Mouse (Mus musculus): ENCODE measurements around the gene Ifna2. TPM values are rescaled to one million over a fixed set of nuclear protein-coding genes. Genes with fewer than 3 reads are reported as not detected.

Gene Ifna2
- not detected in 2 replicates for polyA plus RNA-seq (2012; ENCODE audit: low replicate concordance)

GRCm38 (mm10) chr4:88683812-88684211, at the start of gene Ifna2:
Gene Ifna2 (minus strand): TSS chr4:88683912.

GRCm38 (mm10) chr4:88721791-88722721, 38.3 kb upstream of the Ifna2 start, which contains the start of the genes Gm26566 and Klhl9:
Gene Gm26566 (plus strand): TSS chr4:88721805.
Gene Klhl9 (minus strand): TSS chr4:88722465.

GRCm38 (mm10) chr4:88691259-88691658, 7.5 kb upstream of the Ifna2 start, which contains the start of gene Ifnab:
Gene Ifnab (minus strand): TSS chr4:88691359.

GRCm38 (mm10) chr4:88676824-88677223, 6.9 kb downstream of the Ifna2 start, which contains the start of gene Ifna16:
Gene Ifna16 (minus strand): TSS chr4:88676924.

GRCm38 (mm10) chr4:88644359-88644758, 39.4 kb downstream of the Ifna2 start, which contains the start of gene Ifna13:
Gene Ifna13 (minus strand): TSS chr4:88644459.

GRCm38 (mm10) chr4:88634311-88634710, 49.4 kb downstream of the Ifna2 start, which contains the start of gene C87499:
Gene C87499 (minus strand): TSS chr4:88634411.

Other genes with a start within 250 kb of the Ifna2 start
- 0.84 and 1.4 TPM in 2 replicates for gene Hacd4, start 245.0 kb downstream of the Ifna2 start, polyA plus RNA-seq (2012; ENCODE audit: low replicate concordance)
- gene Ifnb1, start 161.1 kb downstream of the Ifna2 start, polyA plus RNA-seq (2012; ENCODE audit: low replicate concordance), result not detected in 2 replicates
- not detected in 2 replicates for gene Ifna15, start 125.7 kb downstream of the Ifna2 start, polyA plus RNA-seq (2012; ENCODE audit: low replicate concordance)
- not detected in 2 replicates for gene Ifna14, start 112.1 kb downstream of the Ifna2 start, polyA plus RNA-seq (2012; ENCODE audit: low replicate concordance)
- not detected in 2 replicates for gene Ifna9, start 91.5 kb downstream of the Ifna2 start, polyA plus RNA-seq (2012; ENCODE audit: low replicate concordance)
- not detected in 2 replicates for gene Ifna12, start 80.5 kb downstream of the Ifna2 start, polyA plus RNA-seq (2012; ENCODE audit: low replicate concordance)
- gene C87499, start 49.5 kb downstream of the Ifna2 start, polyA plus RNA-seq (2012; ENCODE audit: low replicate concordance), result not detected in 2 replicates
- gene Ifna13, start 39.5 kb downstream of the Ifna2 start, polyA plus RNA-seq (2012; ENCODE audit: low replicate concordance), result not detected in 2 replicates
- gene Ifna16, start 7.0 kb downstream of the Ifna2 start, polyA plus RNA-seq (2012; ENCODE audit: low replicate concordance), result not detected in 2 replicates
- not detected in 2 replicates for gene Ifnab, start 7.4 kb upstream of the Ifna2 start, polyA plus RNA-seq (2012; ENCODE audit: low replicate concordance)
- 0.11 and 0.58 TPM in 2 replicates for gene Gm26566, start 37.9 kb upstream of the Ifna2 start, polyA plus RNA-seq (2012; ENCODE audit: low replicate concordance)
- 6.5 and 7.8 TPM in 2 replicates for gene Klhl9, start 38.6 kb upstream of the Ifna2 start, polyA plus RNA-seq (2012; ENCODE audit: low replicate concordance)
- not detected in 2 replicates for gene Gm13271, start 71.0 kb upstream of the Ifna2 start, polyA plus RNA-seq (2012; ENCODE audit: low replicate concordance)
- not detected in 2 replicates for gene Gm13283, start 76.2 kb upstream of the Ifna2 start, polyA plus RNA-seq (2012; ENCODE audit: low replicate concordance)
- not detected in 2 replicates for gene Gm13290, start 89.9 kb upstream of the Ifna2 start, polyA plus RNA-seq (2012; ENCODE audit: low replicate concordance)
- not detected in 2 replicates for gene Gm13289, start 93.0 kb upstream of the Ifna2 start, polyA plus RNA-seq (2012; ENCODE audit: low replicate concordance)
- gene Gm13272, start 95.9 kb upstream of the Ifna2 start, polyA plus RNA-seq (2012; ENCODE audit: low replicate concordance), result not detected in 2 replicates
- gene Ifnz, start 98.2 kb upstream of the Ifna2 start, polyA plus RNA-seq (2012; ENCODE audit: low replicate concordance), result not detected in 2 replicates
- not detected in 2 replicates for gene Gm13276, start 101.8 kb upstream of the Ifna2 start, polyA plus RNA-seq (2012; ENCODE audit: low replicate concordance)
- gene Gm13277, start 104.7 kb upstream of the Ifna2 start, polyA plus RNA-seq (2012; ENCODE audit: low replicate concordance), result not detected in 2 replicates
- not detected in 2 replicates for gene Gm13278, start 107.6 kb upstream of the Ifna2 start, polyA plus RNA-seq (2012; ENCODE audit: low replicate concordance)
- not detected in 2 replicates for gene Gm13275, start 110.6 kb upstream of the Ifna2 start, polyA plus RNA-seq (2012; ENCODE audit: low replicate concordance)
- gene Gm13279, start 113.5 kb upstream of the Ifna2 start, polyA plus RNA-seq (2012; ENCODE audit: low replicate concordance), result not detected in 2 replicates
- not detected in 2 replicates for gene Gm13285, start 115.8 kb upstream of the Ifna2 start, polyA plus RNA-seq (2012; ENCODE audit: low replicate concordance)
- gene Gm13287, start 119.3 kb upstream of the Ifna2 start, polyA plus RNA-seq (2012; ENCODE audit: low replicate concordance), result not detected in 2 replicates
- not detected in 2 replicates for gene Gm13288, start 121.6 kb upstream of the Ifna2 start, polyA plus RNA-seq (2012; ENCODE audit: low replicate concordance)
- not detected in 2 replicates for gene Ifna7, start 132.3 kb upstream of the Ifna2 start, polyA plus RNA-seq (2012; ENCODE audit: low replicate concordance)
- not detected in 2 replicates for gene Ifna11, start 136.0 kb upstream of the Ifna2 start, polyA plus RNA-seq (2012; ENCODE audit: low replicate concordance)
- not detected in 2 replicates for gene Ifna6, start 143.5 kb upstream of the Ifna2 start, polyA plus RNA-seq (2012; ENCODE audit: low replicate concordance)
- not detected in 2 replicates for gene Ifna5, start 151.6 kb upstream of the Ifna2 start, polyA plus RNA-seq (2012; ENCODE audit: low replicate concordance)
- not detected in 2 replicates for gene Ifna4, start 157.9 kb upstream of the Ifna2 start, polyA plus RNA-seq (2012; ENCODE audit: low replicate concordance)
- gene Ifna1, start 166.2 kb upstream of the Ifna2 start, polyA plus RNA-seq (2012; ENCODE audit: low replicate concordance), result not detected in 2 replicates
- gene Ifne, start 196.3 kb upstream of the Ifna2 start, polyA plus RNA-seq (2012; ENCODE audit: low replicate concordance), result not detected in 2 replicates

Data from hematopoietic multipotent progenitor cell, adult 10-12 weeks (in vitro differentiated cells).